34 mouse cellular contexts compared by ENCODE assay signal in genomic region chr6:35033341-35033740, GRCm38 (mm10).
"Had no signal": no experiment of that assay in that cellular context is flagged by ENCODE, and none has a peak within 500 bp of the region (broad histone marks: within the 10 kb centered on the region; RNA-seq: fewer than 3 reads in every experiment).

No protein-coding gene starts in this region.

- H3K4me3 ChIP-seq: heart, embryonic 10.5 days; heart, embryonic 12.5 days; heart, embryonic 13.5 days; heart, embryonic 15.5 days; hindbrain, embryonic 10.5 days; hindbrain, embryonic 12.5 days; hindbrain, embryonic 13.5 days; hindbrain, embryonic 15.5 days; intestine, embryonic 15.5 days; kidney, embryonic 15.5 days; layer of hippocampus, adult 2 months had no signal

- H3K9ac ChIP-seq: heart, embryonic 12.5 days; heart, embryonic 13.5 days; heart, embryonic 15.5 days; hindbrain, embryonic 12.5 days; hindbrain, embryonic 13.5 days; hindbrain, embryonic 14.5 days; hindbrain, embryonic 15.5 days; intestine, embryonic 15.5 days; kidney, embryonic 15.5 days had no signal

- H3K4me1 ChIP-seq: heart, embryonic 10.5 days; heart, embryonic 15.5 days; hindbrain, embryonic 10.5 days; hindbrain, embryonic 12.5 days; hindbrain, embryonic 13.5 days; hindbrain, embryonic 15.5 days; intestine, embryonic 15.5 days; kidney, embryonic 15.5 days had no signal

- H3K4me2 ChIP-seq: heart, embryonic 11.5 days; heart, embryonic 12.5 days; heart, embryonic 13.5 days; heart, embryonic 15.5 days; hindbrain, embryonic 12.5 days; hindbrain, embryonic 13.5 days; hindbrain, embryonic 14.5 days; hindbrain, embryonic 15.5 days; intestine, embryonic 15.5 days; kidney, embryonic 15.5 days had no signal

- DNase-seq: heart, postnatal 14 days; heart, postnatal 36 days; heart, postnatal 4 days; kidney, adult 11 months; kidney, adult 18-20 months; kidney, adult 2 months; kidney, adult 8-10 months; kidney, adult 9 months; kidney, postnatal 10 days; kidney, postnatal 14 days; kidney, postnatal 25 days; kidney, postnatal 36 days; kidney, postnatal 4 days; layer of hippocampus, adult 9-11 months; layer of hippocampus, postnatal 36 days had no signal

- H3K27me3 ChIP-seq: heart, embryonic 12.5 days; heart, embryonic 13.5 days; heart, embryonic 15.5 days; hindbrain, embryonic 12.5 days; hindbrain, embryonic 13.5 days; hindbrain, embryonic 15.5 days; intestine, embryonic 15.5 days; kidney, embryonic 15.5 days had no signal

- H3K27ac ChIP-seq: heart, embryonic 10.5 days; heart, embryonic 13.5 days; heart, embryonic 15.5 days; hindbrain, embryonic 10.5 days; hindbrain, embryonic 12.5 days; hindbrain, embryonic 13.5 days; hindbrain, embryonic 14.5 days; hindbrain, embryonic 15.5 days; hindbrain, postnatal 0 days; intestine, embryonic 15.5 days; kidney, embryonic 15.5 days; kidney, postnatal 0 days; layer of hippocampus, adult 2 months had no signal

- H3K9me3 ChIP-seq: heart, embryonic 10.5 days; heart, embryonic 12.5 days; heart, embryonic 13.5 days; heart, embryonic 15.5 days; hindbrain, embryonic 10.5 days; hindbrain, embryonic 12.5 days; hindbrain, embryonic 13.5 days; hindbrain, embryonic 15.5 days; intestine, embryonic 15.5 days; kidney, embryonic 15.5 days had no signal

- H3K36me3 ChIP-seq: hindbrain, embryonic 12.5 days; intestine, embryonic 15.5 days had no signal

- ATAC-seq: hindbrain, embryonic 16.5 days; hindbrain, postnatal 0 days; inflammation-experienced regulatory T-cells, adult 6 months; intestine, embryonic 15.5 days; intestine, embryonic 16.5 days; intestine, postnatal 0 days had no signal
